ENCODE assay signal across 7 mouse cellular contexts in genomic region chr7:49397441-49398003, GRCm38 (mm10).
DNase-seq lines count a peak whose midpoint lies in the region; ATAC-seq lines count a peak whose summit lies in the region.

No protein-coding gene starts in this region.

- no peaks in the 10 kb centered on the region for H3K36me3 ChIP-seq in midbrain, embryonic 10.5 days
- no peaks in the 10 kb centered on the region for H3K36me3 ChIP-seq in midbrain, embryonic 16.5 days (ENCODE audit: control insufficient read depth, insufficient read depth, low read length)

- peak overlapping the region; percentile 55; the same call in 1 of the 2 replicates for H3K27ac ChIP-seq in midbrain, embryonic 10.5 days (replicated peaks)
- no peak overlapping the region for H3K27ac ChIP-seq in midbrain, embryonic 16.5 days (ENCODE audit: low read length)

- no peaks in the 10 kb centered on the region for H3K27me3 ChIP-seq in midbrain, embryonic 10.5 days (ENCODE audit: low read depth, poor library complexity, severe bottlenecking)
- H3K27me3 ChIP-seq in midbrain, embryonic 16.5 days (ENCODE audit: control insufficient read depth, insufficient read depth, low read depth, low read length): no peaks in the 10 kb centered on the region

- no peak overlapping the region for H3K4me2 ChIP-seq in midbrain, embryonic 16.5 days (ENCODE audit: low read length)

- no peak for DNase-seq in midbrain, embryonic 10.5 days (ENCODE audit: low spot score)
- DNase-seq in cerebellum, adult 9-11 months: peak; percentile 54
- peak; percentile 44 for DNase-seq in heart, postnatal 4 days
- no peak for DNase-seq in urinary bladder, postnatal 25 days (ENCODE audit: low spot score)
- no peak for DNase-seq in embryo, embryonic 9.5 days (ENCODE audit: extremely low spot score)

- H3K4me3 ChIP-seq in midbrain, embryonic 10.5 days: no peak overlapping the region
- H3K4me3 ChIP-seq in midbrain, embryonic 16.5 days (ENCODE audit: low read depth, low read length): no peak overlapping the region

- H3K9me3 ChIP-seq in midbrain, embryonic 10.5 days (replicated peaks): no peaks in the 10 kb centered on the region
- no peaks in the 10 kb centered on the region for H3K9me3 ChIP-seq in midbrain, embryonic 16.5 days (replicated peaks; ENCODE audit: control insufficient read depth, low read length, poor library complexity, severe bottlenecking)

- ATAC-seq in midbrain, embryonic 16.5 days: no peak
- ATAC-seq in megakaryocyte progenitor cell, adult 5-6 weeks (replicated peaks; ENCODE audit: poor library complexity): peak; percentile 74

- H3K4me1 ChIP-seq in midbrain, embryonic 10.5 days: peaks cover 34% of the 10 kb centered on the region
- peaks cover 21% of the 10 kb centered on the region for H3K4me1 ChIP-seq in midbrain, embryonic 16.5 days (ENCODE audit: control insufficient read depth, insufficient read depth, low read length)

- H3K9ac ChIP-seq in midbrain, embryonic 16.5 days (ENCODE audit: low read depth, low read length): no peak overlapping the region

- 84% methylated on average over 17 of the region's 17 CpGs for WGBS in midbrain, embryonic 10.5 days
- WGBS in midbrain, embryonic 16.5 days: 73% methylated on average over 17 of the region's 17 CpGs

Comparison
In these comparisons a context has a peak if more than half of its experiments do, and no peak if none do; other contexts are left out.
1. DNase-seq: peak in cerebellum, adult 9-11 months (single experiment) and heart, postnatal 4 days (single experiment); none in midbrain, embryonic 10.5 days (single experiment), urinary bladder, postnatal 25 days (single experiment) and embryo, embryonic 9.5 days (single experiment).